In the genomic region with DNA sequence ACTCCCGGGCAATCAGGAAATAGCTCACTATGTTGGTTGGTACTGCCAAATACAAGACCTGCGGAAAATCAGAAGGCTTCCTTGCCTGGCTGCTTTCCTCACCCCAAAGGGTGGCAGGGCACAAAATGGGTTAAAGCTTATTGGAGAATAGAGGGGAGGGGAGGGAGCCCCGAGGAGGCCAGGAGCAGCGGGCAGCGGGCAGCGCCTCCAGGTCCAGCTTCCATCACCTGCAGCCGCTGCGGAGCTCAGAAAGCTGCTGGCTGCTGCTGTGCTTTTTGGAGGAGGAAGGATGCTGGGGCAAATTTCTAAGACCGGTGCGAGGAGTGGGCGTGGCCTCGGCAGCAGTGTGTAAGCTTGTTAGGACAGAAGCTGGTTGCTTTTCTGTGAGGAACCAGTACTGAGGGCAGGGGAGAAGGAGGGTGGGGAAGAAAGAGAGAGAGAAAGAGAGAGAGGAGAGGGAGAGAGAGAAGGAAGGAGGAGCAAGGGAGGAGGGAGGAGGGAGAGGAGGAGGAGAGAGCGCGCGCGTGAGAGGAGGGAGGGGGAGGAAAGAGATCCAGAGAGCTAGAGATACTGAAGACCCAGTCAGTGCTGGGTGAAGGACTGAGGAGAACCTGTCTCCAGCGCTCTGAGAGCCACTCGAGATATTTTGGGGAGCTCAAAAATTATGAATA, we compare ENCODE assay signal across 8 mouse cellular contexts. TPM values are rescaled to one million over a fixed set of nuclear protein-coding genes. Genes with fewer than 3 reads are reported as not detected.
DNase-seq lines count a peak whose midpoint lies in the region; TF ChIP-seq lines count a peak whose summit lies in the region.
"Had no signal": no experiment of that assay in that cellular context is flagged by ENCODE, and none has a peak within 500 bp of the region (broad histone marks: within the 10 kb centered on the region; RNA-seq: fewer than 3 reads in every experiment).

Cntnap4 (plus strand) TSS at position 573 of the 671 bp plus-strand sequence.

- H3K27ac ChIP-seq in cerebellum, adult 2 months (ENCODE audit: insufficient read depth, low read length) = peak within 1 kb of the TSS; percentile 85

- H3K27me3 ChIP-seq in cerebellum, adult 2 months (ENCODE audit: control insufficient read depth, insufficient read depth, low read length) = no peaks in the 10 kb centered on the region

- peak; percentile 40 for DNase-seq in ZHBTc4 (ENCODE audit: low read depth, low spot score)
- DNase-seq in cerebellum, adult 2 months = peak; percentile 80 to 81
- peak; percentile 23 for DNase-seq in forelimb bud, embryonic 11.5 days (ENCODE audit: low read depth, low spot score)
- DNase-seq in left cerebral cortex, postnatal 10 days (ENCODE audit: extremely low spot score in 1 of 2, low spot score in 2 of 2) = peak; percentile 54 to 63
- DNase-seq in retina, embryonic 14.5 days (ENCODE audit: low spot score) = peak; percentile 57
- no peak for DNase-seq in spleen, postnatal 4 days (ENCODE audit: low spot score in 2 of 2)
- no peak for DNase-seq in B cell, adult 2 months

- H3K4me3 ChIP-seq in cerebellum, adult 2 months (replicated peaks; ENCODE audit: insufficient read depth, low read depth, low read length) = peak within 1 kb of the TSS; percentile 93
- H3K4me3 ChIP-seq: erythroblast, embryonic 14.5 days had no signal

- peaks cover 3% of the 10 kb centered on the region; the same call in 1 of the 2 replicates for H3K4me1 ChIP-seq in cerebellum, adult 2 months (ENCODE audit: control insufficient read depth, insufficient read depth, low read length)

- intact Hi-C loops in left cerebral cortex, postnatal 10 days (cut with DNase I) = loop anchor here (2.0 to 10.0 kb wide), 4 partner anchors 335 to 1015 kb away; no protein-coding TSS in a partner anchor

- TF ChIP-seq POLR2A in cerebellum, adult 2 months (IDR thresholded peaks at IDR 0.05; ENCODE audit: borderline replicate concordance, insufficient read depth, low read length) = peak; percentile 81; the same call in 1 of the 2 replicates

- under 1% methylated on average over 18 of the region's 18 CpGs for WGBS in cerebellum, adult 2 months

- TF ChIP-seq CTCF in cerebellum, adult 2 months (IDR thresholded peaks at IDR 0.05; ENCODE audit: borderline replicate concordance, insufficient read depth, low read depth, low read length) = no peak

RNA-seq across cellular contexts. Expression of gene Cntnap4, which starts in this region (rescaled TPM):
- polyA plus RNA-seq in cerebellum, adult 2 months (2012; rRNA removed) = 29.7 and 30.0 TPM in 2 replicates
- total RNA-seq in left cerebral cortex, postnatal 10 days (2021) = 10 to 100 TPM; 26.7 to 27.6 TPM
- polyA plus RNA-seq: erythroblast, embryonic 14.5 days had no signal

Comparison
In these comparisons a context has a peak if more than half of its experiments do, and no peak if none do; other contexts are left out.
1. DNase-seq: peak in ZHBTc4 (single experiment), cerebellum, adult 2 months (2 of 2), forelimb bud, embryonic 11.5 days (single experiment), left cerebral cortex, postnatal 10 days (2 of 2) and retina, embryonic 14.5 days (single experiment); none in spleen, postnatal 4 days (0 of 2) and B cell, adult 2 months (0 of 2).